Mouse (Mus musculus) kidney, adult 2 months (tissue): ENCODE data around the gene Flad1.

Experiments used
- CTCF ChIP-seq: fragments of 200-500 bp; conservative IDR thresholded peaks from 2 replicates; pipeline ENCODE4 v1.5.1; 2011; ENCODE audit warnings: low read depth, mild to moderate bottlenecking, control low read depth, low read length, moderate library complexity, mixed read lengths; ENCODE audit not compliant: insufficient read depth, insufficient read length
- POLR2A ChIP-seq: fragments of 200-500 bp; IDR thresholded peaks from one replicate; pipeline ENCODE4 v1.6.1; 2011; ENCODE audit warnings: low read depth, low read length, control low read depth

DNA sequence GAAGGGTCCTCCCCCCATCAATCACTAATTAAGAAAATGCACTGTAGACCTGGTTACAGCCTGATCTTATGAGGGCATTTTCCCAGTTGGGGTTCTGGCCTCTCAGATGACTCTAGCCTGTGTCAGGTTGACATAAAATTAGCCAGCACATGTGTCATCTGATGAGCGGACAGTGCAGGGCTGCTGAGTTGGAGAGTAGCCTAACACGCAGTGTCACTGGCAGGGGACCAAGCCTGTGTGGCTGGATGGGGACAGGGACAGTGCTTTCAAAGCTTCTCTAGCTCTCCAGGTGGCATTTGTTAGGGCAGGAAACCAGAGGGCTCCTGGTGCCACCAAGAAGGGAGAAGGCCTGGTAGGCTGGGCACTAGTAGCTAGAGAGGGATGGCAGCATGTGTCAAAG, 29.0 kb upstream of the Flad1 start:
- TF ChIP-seq POLR2A (no peak), CTCF (no peak)
